Mouse (Mus musculus) adipose tissue, adult 10 weeks (tissue): ENCODE data around the gene Ccr10. TPM values are rescaled to one million over a fixed set of nuclear protein-coding genes. Genes with fewer than 3 reads are reported as not detected.

Source experiments
- polyA plus RNA-seq: library from polyadenylated mRNA; stranded (reverse); fragments of 350-450 nt; fragmentation: Illumina TruSeq; extraction: RNeasy Lipid Tissue Mini Kit (QIAGEN cat#74804); gene quantifications from one replicate; pipeline ENCODE4 v1.2.3, GENCODE M21; 2014; ENCODE audit warnings: low read depth, low replicate concordance

The Ccr10 gene
- polyA plus RNA-seq = not detected

DNA sequence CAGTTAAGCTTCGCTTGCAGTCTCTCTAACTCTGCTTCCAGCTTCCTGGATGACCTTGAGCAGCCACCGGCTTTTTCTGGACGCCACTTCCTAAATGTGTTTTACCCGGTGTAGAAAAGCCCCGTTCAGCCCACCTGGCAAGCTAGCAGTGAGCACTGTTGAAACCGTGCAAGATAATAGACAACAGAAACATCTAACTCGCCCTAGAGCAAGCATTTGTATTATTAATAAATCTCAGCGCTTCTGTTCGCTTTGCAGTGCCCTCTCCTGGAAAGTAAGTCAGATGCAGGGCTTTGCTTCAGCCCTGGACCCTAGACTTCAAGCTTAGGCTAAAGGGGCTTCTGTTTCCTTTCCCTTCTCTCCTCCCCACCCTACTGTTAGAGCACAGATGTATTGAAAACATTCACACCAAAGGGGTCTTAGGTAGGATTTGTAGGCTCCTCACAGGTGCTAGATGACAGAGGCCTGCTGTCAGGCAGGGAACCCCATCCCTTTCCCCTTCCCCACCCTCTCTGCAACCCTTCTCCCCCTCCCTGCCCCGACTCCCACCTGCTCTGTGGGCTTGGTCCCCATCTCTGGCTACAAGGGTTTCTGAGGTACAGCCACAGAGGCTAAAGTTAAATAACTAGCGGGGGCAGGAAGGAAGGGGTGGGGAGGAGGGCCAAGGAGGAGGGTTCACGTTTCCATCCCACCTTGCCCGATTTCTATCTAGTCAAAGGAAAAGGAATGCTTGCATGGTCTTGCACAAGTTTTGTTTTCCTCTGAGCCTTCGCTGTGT is at the start of gene Ccr10:
TSS of gene Ccr10 (minus strand) at position 593 of the 778 bp plus-strand sequence.

GRCm38 (mm10) chr11:101170811-101171610 is 4.2 kb downstream of the Ccr10 start, which contains the start of gene Plekhh3:
TSS of gene Plekhh3 (minus strand) at chr11:101171351.

DNA sequence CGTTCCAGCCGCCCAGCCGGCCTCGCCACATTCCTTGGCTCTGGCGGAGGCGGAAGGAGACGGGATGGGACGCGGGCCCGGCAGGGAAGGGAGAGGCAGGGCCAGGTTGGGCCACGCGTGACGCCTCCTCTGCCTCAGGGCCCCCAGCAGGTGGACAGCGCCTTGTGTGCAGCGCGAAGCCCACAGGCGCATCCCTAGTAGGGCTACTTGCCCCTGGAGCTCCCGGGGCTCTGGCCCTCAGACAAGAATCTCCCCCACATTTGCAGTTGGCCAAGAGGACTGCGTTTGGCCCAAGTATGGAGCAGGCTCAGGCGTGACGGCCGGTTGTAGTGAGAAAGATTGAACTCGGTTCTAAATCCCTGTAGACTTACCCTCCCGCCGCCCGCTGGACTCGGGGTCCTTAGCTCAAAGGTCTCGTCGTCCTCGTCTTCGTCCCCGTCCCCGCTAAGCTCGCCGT is 4.9 kb downstream of the Ccr10 start, which contains the start of gene Cntnap1:
TSS of gene Cntnap1 (plus strand) at position 170 of the 457 bp plus-strand sequence.

DNA sequence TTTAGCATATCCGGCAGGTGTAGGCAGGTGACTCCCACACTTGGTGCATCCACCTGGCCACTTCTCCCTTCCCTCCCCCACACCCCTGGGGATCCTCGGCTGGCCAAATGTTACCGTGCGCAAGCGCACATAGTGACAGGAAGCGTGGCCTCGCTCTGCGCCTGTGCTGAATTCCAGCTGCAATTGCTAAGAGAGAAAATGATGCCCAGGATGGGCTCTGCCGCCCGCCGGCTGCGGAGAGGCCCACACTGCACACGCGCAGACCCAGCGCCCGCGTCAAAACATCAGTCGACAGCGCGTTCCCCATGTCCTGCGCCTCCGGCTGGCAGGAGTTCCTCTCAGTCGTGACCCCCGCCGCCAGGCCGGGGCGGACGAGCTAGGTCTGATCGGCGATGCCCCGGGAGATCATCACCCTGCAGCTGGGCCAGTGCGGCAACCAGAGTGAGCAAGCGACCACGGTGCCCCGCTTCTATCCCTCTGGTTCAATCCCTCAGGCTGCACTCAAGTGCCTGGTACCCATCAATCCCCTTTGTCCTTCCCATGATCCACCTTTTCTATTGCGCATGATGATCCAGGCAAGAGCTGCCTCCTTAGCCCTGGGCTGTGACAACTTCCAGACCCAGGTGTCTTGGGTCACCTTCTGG is 19.4 kb downstream of the Ccr10 start, which contains the start of gene Tubg2:
TSS of gene Tubg2 (plus strand) at position 180 of the 644 bp plus-strand sequence.

Other genes starting within 250 kb of the Ccr10 start
- 70.6 TPM for gene Stat3, start 235.9 kb downstream of the Ccr10 start, polyA plus RNA-seq
- 278 TPM for gene Cavin1, start 204.6 kb downstream of the Ccr10 start, polyA plus RNA-seq
- 100 TPM for gene Atp6v0a1, start 166.0 kb downstream of the Ccr10 start, polyA plus RNA-seq
- 34.9 TPM for gene Naglu, start 105.4 kb downstream of the Ccr10 start, polyA plus RNA-seq
- gene Hsd17b1, start 97.0 kb downstream of the Ccr10 start, polyA plus RNA-seq = 0.62 TPM
- 35.8 TPM for gene Coasy, start 92.9 kb downstream of the Ccr10 start, polyA plus RNA-seq
- gene Mlx, start 88.2 kb downstream of the Ccr10 start, polyA plus RNA-seq = 33.4 TPM
- gene Psmc3ip, start 80.0 kb downstream of the Ccr10 start, polyA plus RNA-seq = 8.3 TPM
- 45.6 TPM for gene Retreg3, start 55.5 kb downstream of the Ccr10 start, polyA plus RNA-seq
- gene Tubg1, start 55.5 kb downstream of the Ccr10 start, polyA plus RNA-seq = 22.4 TPM
- 2.4 TPM for gene Tubg2, start 19.5 kb downstream of the Ccr10 start, polyA plus RNA-seq
- 3.5 TPM for gene Cntnap1, start 4.9 kb downstream of the Ccr10 start, polyA plus RNA-seq
- 10.9 TPM for gene Plekhh3, start 4.1 kb downstream of the Ccr10 start, polyA plus RNA-seq
- gene Ezh1, start 51.0 kb upstream of the Ccr10 start, polyA plus RNA-seq = 45.0 TPM
- gene Ramp2, start 70.6 kb upstream of the Ccr10 start, polyA plus RNA-seq = 44.1 TPM
- 145 TPM for gene Vps25, start 78.3 kb upstream of the Ccr10 start, polyA plus RNA-seq
- gene Wnk4, start 85.1 kb upstream of the Ccr10 start, polyA plus RNA-seq = 14.0 TPM
- gene Cntd1, start 103.6 kb upstream of the Ccr10 start, polyA plus RNA-seq = 3.1 TPM
- gene Coa3, start 103.7 kb upstream of the Ccr10 start, polyA plus RNA-seq = 114 TPM
- gene Becn1, start 126.8 kb upstream of the Ccr10 start, polyA plus RNA-seq = 151 TPM
- gene Psme3, start 140.8 kb upstream of the Ccr10 start, polyA plus RNA-seq = 64.9 TPM
- 2.3 TPM for gene Aoc2, start 149.6 kb upstream of the Ccr10 start, polyA plus RNA-seq
- gene Aoc3, start 155.2 kb upstream of the Ccr10 start, polyA plus RNA-seq = 318 TPM
- 0.88 TPM for gene G6pc, start 192.1 kb upstream of the Ccr10 start, polyA plus RNA-seq
- 37.5 TPM for gene Aarsd1, start 242.2 kb upstream of the Ccr10 start, polyA plus RNA-seq
- 1.8 TPM for gene Gm27029, start 249.4 kb upstream of the Ccr10 start, polyA plus RNA-seq
- 20.2 TPM for gene Rundc1, start 249.6 kb upstream of the Ccr10 start, polyA plus RNA-seq
- 19.3 TPM for gene Ptges3l, start 249.9 kb upstream of the Ccr10 start, polyA plus RNA-seq